Mouse (Mus musculus) lung, embryonic 14.5 days (tissue): Measurements from ENCODE around the gene Sepsecs. TPM values are rescaled to one million over a fixed set of nuclear protein-coding genes. Genes with fewer than 3 reads are reported as not detected.

Experiments used
- ATAC-seq: fragments of 200-750 bp; cut with Nextera tagmentation; 2 replicates; pipeline ENCODE4 v1.8.0; 2017; ENCODE audit warnings: mild to moderate bottlenecking, moderate TSS enrichment, moderate library complexity; ENCODE audit not compliant: insufficient read depth
- DNase-seq: peaks from one replicate; pipeline ENCODE4 v3.0.0-alpha.2; 2015
- H3K27ac ChIP-seq: fragments of 300-500 bp; sonication (generic); 2 replicates; pipeline ENCODE4 v1.5.1; 2014; ENCODE audit warnings: low read depth, mild to moderate bottlenecking, moderate library complexity
- H3K27me3 ChIP-seq: fragments of 300-500 bp; sonication (generic); 2 replicates; pipeline ENCODE4 v1.6.1; 2014; ENCODE audit warnings: low read length, control low read depth; ENCODE audit not compliant: insufficient read depth
- H3K36me3 ChIP-seq: fragments of 300-500 bp; sonication (generic); 2 replicates; pipeline ENCODE4 v1.6.1; 2014; ENCODE audit warnings: control low read depth; ENCODE audit not compliant: insufficient read depth
- H3K4me1 ChIP-seq: fragments of 300-500 bp; sonication (generic); 2 replicates; pipeline ENCODE4 v1.6.1; 2014; ENCODE audit warnings: antibody characterized with exemption, control low read depth; ENCODE audit not compliant: insufficient read depth
- H3K4me2 ChIP-seq: fragments of 300-500 bp; sonication (generic); 2 replicates; pipeline ENCODE4 v1.6.1; 2014; ENCODE audit warnings: mild to moderate bottlenecking
- H3K4me3 ChIP-seq: fragments of 300-500 bp; sonication (generic); 2 replicates; pipeline ENCODE4 v1.5.1; 2014; ENCODE audit warnings: low read depth, low read length
- H3K9ac ChIP-seq: fragments of 300-500 bp; sonication (generic); 2 replicates; pipeline ENCODE4 v1.6.1; 2014
- H3K9me3 ChIP-seq: fragments of 300-500 bp; sonication (generic); 2 replicates; pipeline ENCODE4 v1.6.1; 2016; ENCODE audit warnings: low read depth, low read length, control low read depth
- CTCF ChIP-seq: IDR thresholded peaks from 2 replicates; pipeline ENCODE4 v1.5.1; 2016; ENCODE audit warnings: antibody characterized with exemption, low read depth
- WGBS: fragments of 180-500 bp; shearing (Covaris S2); extraction: QIAGEN DNeasy Blood & Tissue Kit; methylation state at CpG from one replicate; pipeline ENCODE4 v1.1.7; 2014; 5-methylcytosine and 5-hydroxymethylcytosine counted together
- polyA plus RNA-seq: library from polyadenylated mRNA; unstranded; fragments of >200 nt; fragmentation: Nextera tagmentation; extraction: Ambion mirVana; gene quantifications from 2 replicates; pipeline ENCODE4 v1.2.1, GENCODE M21; 2014

The Sepsecs gene
- polyA plus RNA-seq, 1 experiment from 2014 or later, result 10.4 TPM

DNA sequence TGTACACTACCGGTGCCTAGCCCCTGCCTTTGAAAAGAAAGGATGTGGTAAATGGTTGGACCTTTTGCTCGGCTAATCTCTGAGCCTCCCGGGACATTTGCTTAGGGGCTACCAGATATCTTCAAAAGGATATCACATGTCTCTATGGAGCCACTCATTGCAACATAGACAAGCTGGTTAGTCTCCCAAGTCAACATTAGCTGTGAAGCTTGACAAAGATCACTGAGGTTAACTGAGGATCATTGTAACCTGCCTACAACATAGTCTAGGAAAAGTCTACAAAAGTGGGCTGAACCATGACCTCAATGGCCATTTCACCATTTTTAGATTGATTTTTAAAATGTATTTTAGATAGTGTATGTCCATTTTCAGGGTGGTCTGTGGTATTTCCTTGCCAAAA, 1.2 kb upstream of the Sepsecs start:
- Histone ChIP-seq H3K4me3 (no peak overlapping the region), H3K27ac (no peak overlapping the region), H3K27me3 (no peaks in the 10 kb centered on the region), H3K9me3 (no peaks in the 10 kb centered on the region), H3K4me1 (no peaks in the 10 kb centered on the region; the same call in 1 of the 2 replicates), H3K9ac (no peak overlapping the region), H3K36me3 (no peaks in the 10 kb centered on the region), H3K4me2 (no peak overlapping the region)
- ATAC-seq (no peak), DNase-seq (no peak)
- TF ChIP-seq CTCF, result no peak
- WGBS, result 89% methylated on average over 3 of the region's 3 CpGs

DNA sequence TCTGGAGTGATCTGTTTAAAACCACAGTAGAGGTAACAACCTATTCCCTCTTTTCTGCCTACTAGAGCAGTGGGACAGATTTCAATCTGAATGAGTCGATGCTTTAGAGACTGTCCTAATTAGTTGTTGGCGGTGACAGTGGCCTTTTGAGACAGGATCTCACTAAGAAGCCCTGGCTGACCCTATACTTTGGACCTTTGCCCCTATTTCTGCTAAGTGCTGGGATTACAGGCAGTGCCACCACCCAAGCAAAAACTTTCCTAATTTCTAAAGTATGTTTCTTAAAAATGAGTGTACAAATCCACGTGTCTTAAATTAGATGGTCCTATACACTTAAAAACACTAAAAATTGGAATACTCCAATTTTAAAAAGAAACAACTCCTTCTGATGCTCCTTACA, 2.7 kb downstream of the Sepsecs start:
- DNase-seq (no peak), ATAC-seq (no peak)
- no peak overlapping the region for H3K27ac ChIP-seq
- 89% methylated on average over 3 of the region's 3 CpGs for WGBS
- H3K9me3 ChIP-seq, result no peaks in the 10 kb centered on the region
- no peak overlapping the region for H3K4me2 ChIP-seq
- TF ChIP-seq CTCF, result no peak
- no peak overlapping the region for H3K4me3 ChIP-seq
- H3K27me3 ChIP-seq, result no peaks in the 10 kb centered on the region
- H3K9ac ChIP-seq, result no peak overlapping the region
- peaks cover 8% of the 10 kb centered on the region for H3K36me3 ChIP-seq
- H3K4me1 ChIP-seq, result no peaks in the 10 kb centered on the region; the same call in 1 of the 2 replicates

DNA sequence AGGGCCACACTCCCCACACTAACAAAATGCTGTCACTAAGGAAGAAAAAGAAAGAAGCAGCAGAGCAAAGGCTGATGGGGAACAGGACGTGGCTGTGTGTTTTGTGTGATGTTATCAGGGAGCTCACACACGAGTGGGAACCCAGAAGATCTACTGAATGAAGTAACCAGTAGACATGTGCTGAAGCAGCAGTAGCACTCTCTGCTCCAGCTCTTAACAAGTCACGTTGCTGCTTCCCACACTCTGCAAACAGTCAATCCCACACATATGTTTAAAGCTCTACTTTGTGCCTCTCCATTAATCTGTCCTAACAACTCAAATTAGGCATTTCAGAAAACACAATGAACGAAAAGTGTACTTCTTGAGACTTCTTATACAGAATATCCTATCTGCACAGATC, 11.6 kb downstream of the Sepsecs start:
- H3K4me2 ChIP-seq, result no peak overlapping the region
- no peak for DNase-seq
- H3K36me3 ChIP-seq, result peaks cover 32% of the 10 kb centered on the region
- H3K27ac ChIP-seq, result no peak overlapping the region
- H3K9me3 ChIP-seq, result no peaks in the 10 kb centered on the region
- no peak overlapping the region for H3K9ac ChIP-seq
- 75% methylated on average over 4 of the region's 4 CpGs for WGBS
- no peak for ATAC-seq
- no peak for TF ChIP-seq CTCF
- H3K27me3 ChIP-seq, result no peaks in the 10 kb centered on the region
- no peaks in the 10 kb centered on the region for H3K4me1 ChIP-seq
- H3K4me3 ChIP-seq, result no peak overlapping the region

DNA sequence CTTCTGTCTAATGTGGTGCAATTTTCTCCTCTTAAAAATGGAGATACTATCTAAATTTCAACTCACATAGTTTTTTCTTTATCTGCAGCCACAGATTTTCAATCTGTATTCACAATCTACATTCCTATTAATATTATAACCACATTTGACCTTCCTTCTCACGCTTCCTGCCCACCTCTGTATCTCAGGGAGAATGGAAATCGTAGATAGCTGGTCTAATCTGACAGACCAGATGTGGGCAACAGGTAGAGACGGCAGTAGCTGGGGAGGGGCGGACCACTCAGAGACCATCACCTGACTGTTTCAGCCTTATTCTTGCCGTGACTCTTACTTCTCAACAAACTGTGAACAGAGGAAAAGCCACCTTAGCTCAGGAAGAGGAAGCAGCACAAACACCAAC, 12.2 kb downstream of the Sepsecs start:
- Histone ChIP-seq H3K9me3 (no peaks in the 10 kb centered on the region), H3K36me3 (peaks cover 37% of the 10 kb centered on the region), H3K9ac (no peak overlapping the region), H3K4me2 (no peak overlapping the region), H3K4me3 (no peak overlapping the region), H3K27me3 (no peaks in the 10 kb centered on the region), H3K4me1 (no peaks in the 10 kb centered on the region), H3K27ac (no peak overlapping the region)
- 86% methylated on average over 5 of the region's 5 CpGs for WGBS
- ATAC-seq, result no peak
- no peak for TF ChIP-seq CTCF
- DNase-seq, result no peak

DNA sequence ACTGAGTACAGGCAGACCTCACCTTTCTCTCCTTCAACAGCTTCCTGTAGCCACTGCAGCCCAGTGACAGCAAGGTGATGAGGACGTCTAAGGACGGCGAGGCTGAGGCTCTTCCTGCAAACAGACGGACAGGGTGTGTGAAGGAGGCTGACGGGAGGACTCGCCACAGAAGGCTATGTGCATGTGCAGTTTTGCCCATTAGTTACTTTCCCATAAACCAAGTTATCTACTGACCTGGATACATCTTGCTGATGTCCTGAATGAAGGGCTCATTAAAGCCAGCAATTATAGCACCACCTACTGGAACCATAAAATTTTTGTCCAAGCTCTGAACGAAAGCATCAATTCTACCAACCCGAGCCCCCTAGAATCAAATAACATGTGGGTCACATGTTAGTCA, 13.5 kb downstream of the Sepsecs start:
- Histone ChIP-seq H3K36me3 (peaks cover 38% of the 10 kb centered on the region), H3K4me1 (no peaks in the 10 kb centered on the region), H3K4me3 (no peak overlapping the region), H3K27me3 (no peaks in the 10 kb centered on the region), H3K27ac (no peak overlapping the region), H3K9me3 (no peaks in the 10 kb centered on the region), H3K9ac (no peak overlapping the region), H3K4me2 (no peak overlapping the region)
- ATAC-seq (no peak), DNase-seq (peak; percentile 71)
- peak; percentile 47 for TF ChIP-seq CTCF
- WGBS, result 63% methylated on average over 8 of the region's 8 CpGs

DNA sequence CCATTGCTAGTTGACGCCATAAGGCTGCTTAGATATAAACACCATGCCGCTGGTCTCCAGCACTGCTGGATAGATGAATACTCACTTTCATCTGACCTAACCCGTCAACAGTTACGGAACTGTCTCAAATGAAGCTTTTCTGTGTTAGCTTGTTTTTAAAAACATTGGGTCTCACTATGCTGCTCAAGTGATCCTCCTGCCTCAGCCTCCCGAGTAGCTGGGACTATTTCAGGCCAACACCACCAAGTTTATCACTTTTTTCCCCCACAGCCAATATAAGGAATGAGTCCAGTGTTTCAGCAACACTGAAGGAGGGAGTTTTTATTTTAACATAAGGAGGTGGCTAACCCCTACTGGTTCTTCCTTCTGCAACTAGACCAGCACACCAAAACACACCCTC, 14.5 kb downstream of the Sepsecs start:
- Histone ChIP-seq H3K36me3 (peaks cover 37% of the 10 kb centered on the region), H3K9me3 (no peaks in the 10 kb centered on the region), H3K4me2 (no peak overlapping the region), H3K9ac (no peak overlapping the region), H3K27ac (no peak overlapping the region), H3K27me3 (no peaks in the 10 kb centered on the region), H3K4me3 (no peak overlapping the region), H3K4me1 (no peaks in the 10 kb centered on the region)
- 85% methylated on average over 5 of the region's 5 CpGs for WGBS
- TF ChIP-seq CTCF, result no peak
- no peak for DNase-seq
- ATAC-seq, result no peak

DNA sequence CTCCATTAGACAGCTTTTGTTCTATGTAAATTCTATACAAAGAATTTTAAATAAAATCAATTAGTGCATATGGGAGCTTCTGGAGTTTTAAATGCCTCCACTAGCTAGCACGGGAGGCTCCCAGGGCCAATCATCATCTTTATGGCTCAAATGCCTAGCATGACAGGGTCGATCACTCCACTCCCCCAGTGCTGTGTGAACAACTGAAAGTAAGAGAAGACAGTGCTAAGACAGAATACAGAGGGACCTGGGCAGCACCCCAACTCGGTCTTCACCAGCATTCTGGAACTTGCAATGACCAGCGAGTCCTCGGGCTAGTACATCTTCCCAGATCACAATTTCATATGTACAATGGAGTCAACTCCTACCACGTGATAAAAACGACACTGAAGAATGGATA, 16.9 kb downstream of the Sepsecs start:
- Histone ChIP-seq H3K36me3 (peaks cover 29% of the 10 kb centered on the region), H3K4me3 (no peak overlapping the region), H3K4me2 (no peak overlapping the region), H3K27ac (no peak overlapping the region), H3K4me1 (no peaks in the 10 kb centered on the region), H3K9ac (no peak overlapping the region), H3K27me3 (no peaks in the 10 kb centered on the region), H3K9me3 (no peaks in the 10 kb centered on the region)
- WGBS, result 91% methylated on average over 7 of the region's 7 CpGs
- no peak for ATAC-seq
- TF ChIP-seq CTCF, result no peak
- DNase-seq, result no peak

DNA sequence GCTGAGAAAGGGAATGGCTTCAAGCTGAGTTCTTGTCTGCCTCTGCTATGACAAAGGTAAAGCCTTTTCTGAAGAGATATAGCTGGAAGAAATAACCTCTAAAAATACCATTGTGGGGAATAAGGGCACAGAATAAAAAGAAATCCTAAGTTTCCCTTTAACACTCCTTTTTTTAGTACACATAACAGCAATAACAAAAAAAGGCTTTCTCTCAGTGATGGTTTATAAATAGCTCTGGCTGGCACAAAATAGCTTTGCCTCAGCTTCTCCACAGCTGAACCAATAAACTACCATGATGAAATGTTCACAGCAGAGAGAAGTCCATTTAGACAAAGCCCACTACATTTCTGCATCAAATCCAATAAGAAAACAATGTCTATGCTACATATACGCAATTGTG, 17.4 kb downstream of the Sepsecs start:
- 94% methylated on average over 1 of the region's 1 CpGs for WGBS
- peaks cover 30% of the 10 kb centered on the region for H3K36me3 ChIP-seq
- no peak overlapping the region for H3K4me2 ChIP-seq

More for the DNA sequence above, 17.4 kb downstream of the Sepsecs start:
- H3K9ac ChIP-seq, result no peak overlapping the region
- no peak overlapping the region for H3K27ac ChIP-seq
- DNase-seq, result no peak
- H3K4me1 ChIP-seq, result no peaks in the 10 kb centered on the region
- H3K9me3 ChIP-seq, result no peaks in the 10 kb centered on the region
- H3K4me3 ChIP-seq, result no peak overlapping the region
- no peaks in the 10 kb centered on the region for H3K27me3 ChIP-seq
- no peak for ATAC-seq
- TF ChIP-seq CTCF, result no peak
